Mouse (Mus musculus) hindbrain, embryonic 14.5 days (tissue): ENCODE measurements around the gene Toe1. TPM values are rescaled to one million over a fixed set of nuclear protein-coding genes. Genes with fewer than 3 reads are reported as not detected.

Experiments used
- ATAC-seq: fragments of 200-750 bp; cut with Nextera tagmentation; 2 replicates; pipeline ENCODE4 v1.8.0; 2017; ENCODE audit warnings: moderate number of reproducible peaks, mild to moderate bottlenecking, moderate TSS enrichment, moderate library complexity; ENCODE audit not compliant: low FRiP score
- DNase-seq: peaks from one replicate; pipeline ENCODE4 v3.0.0-alpha.2; 2015; ENCODE audit warnings: low spot score
- H3K27ac ChIP-seq: fragments of 300-500 bp; sonication (generic); 2 replicates; pipeline ENCODE4 v1.5.1; 2014; ENCODE audit warnings: mild to moderate bottlenecking, moderate library complexity
- H3K27me3 ChIP-seq: fragments of 300-500 bp; sonication (generic); 2 replicates; pipeline ENCODE4 v1.6.1; 2014; ENCODE audit warnings: mild to moderate bottlenecking, low read length, mixed read lengths; ENCODE audit not compliant: control insufficient read depth, insufficient read depth
- H3K36me3 ChIP-seq: fragments of 300-500 bp; sonication (generic); replicated peaks from 2 replicates; pipeline ENCODE4 v1.6.1; 2014; ENCODE audit not compliant: control insufficient read depth, insufficient read depth
- H3K4me1 ChIP-seq: fragments of 300-500 bp; sonication (generic); replicated peaks from 2 replicates; pipeline ENCODE4 v1.6.1; 2014; ENCODE audit warnings: antibody characterized with exemption, low read length, mixed read lengths; ENCODE audit not compliant: control insufficient read depth, insufficient read depth
- H3K4me2 ChIP-seq: fragments of 300-500 bp; sonication (generic); replicated peaks from 2 replicates; pipeline ENCODE4 v1.6.1; 2014; ENCODE audit warnings: mild to moderate bottlenecking, moderate library complexity
- H3K4me3 ChIP-seq: fragments of 300-500 bp; sonication (generic); replicated peaks from 2 replicates; pipeline ENCODE4 v1.5.1; 2014; ENCODE audit warnings: mild to moderate bottlenecking, low read length
- H3K9ac ChIP-seq: fragments of 300-500 bp; sonication (generic); 2 replicates; pipeline ENCODE4 v1.6.1; 2014
- H3K9me3 ChIP-seq: fragments of 300-500 bp; sonication (generic); 2 replicates; pipeline ENCODE4 v1.6.1; 2016; ENCODE audit warnings: low read length; ENCODE audit not compliant: control insufficient read depth
- whole genome bisulfite sequencing: fragments of 180-500 bp; shearing (Covaris S2); extraction: QIAGEN DNeasy Blood & Tissue Kit; methylation state at CpG from one replicate; pipeline ENCODE4 v1.1.7; 2014; 5-methylcytosine and 5-hydroxymethylcytosine counted together
- polyA plus RNA-seq: library from polyadenylated mRNA; unstranded; fragments of >200 nt; fragmentation: Nextera tagmentation; extraction: Ambion mirVana; gene quantifications from 2 replicates; pipeline ENCODE4 v1.2.1, GENCODE M21; 2014

The Toe1 gene
- polyA plus RNA-seq, 1 experiment from 2014 or later, result 25.3 TPM

GRCm38 (mm10) chr4:116781366-116781765, 26.1 kb downstream of the Toe1 start:
- DNase-seq, result no peak
- H3K9ac ChIP-seq, result no peak overlapping the region
- no peaks in the 10 kb centered on the region for H3K4me1 ChIP-seq
- H3K4me3 ChIP-seq, result no peak overlapping the region
- no peaks in the 10 kb centered on the region for H3K9me3 ChIP-seq
- no peak for ATAC-seq
- H3K36me3 ChIP-seq, result no peaks in the 10 kb centered on the region
- no peaks in the 10 kb centered on the region for H3K27me3 ChIP-seq
- H3K4me2 ChIP-seq, result no peak overlapping the region
- H3K27ac ChIP-seq, result no peak overlapping the region
- WGBS, result 33% methylated on average over 2 of the region's 2 CpGs

- 85% methylated on average over 2 of the region's 2 CpGs for WGBS
- Histone ChIP-seq H3K36me3 (no peaks in the 10 kb centered on the region), H3K4me2 (no peak overlapping the region), H3K27me3 (no peaks in the 10 kb centered on the region), H3K4me1 (no peaks in the 10 kb centered on the region), H3K4me3 (no peak overlapping the region), H3K9ac (no peak overlapping the region), H3K27ac (no peak overlapping the region), H3K9me3 (no peaks in the 10 kb centered on the region)
- ATAC-seq, result no peak
- no peak for DNase-seq
Measured at GRCm38 (mm10) chr4:116780541-116780940, 26.9 kb downstream of the Toe1 start.

- Histone ChIP-seq H3K27ac (no peak overlapping the region), H3K27me3 (no peaks in the 10 kb centered on the region), H3K9ac (no peak overlapping the region), H3K4me1 (no peaks in the 10 kb centered on the region), H3K4me2 (no peak overlapping the region), H3K36me3 (no peaks in the 10 kb centered on the region), H3K4me3 (no peak overlapping the region), H3K9me3 (no peaks in the 10 kb centered on the region)
- ATAC-seq (no peak), DNase-seq (no peak)
- 91% methylated on average over 3 of the region's 3 CpGs for WGBS
Measured at GRCm38 (mm10) chr4:116777079-116777478, 30.4 kb downstream of the Toe1 start.

GRCm38 (mm10) chr4:116776391-116776790, 31.0 kb downstream of the Toe1 start:
- Histone ChIP-seq H3K9me3 (no peaks in the 10 kb centered on the region), H3K36me3 (no peaks in the 10 kb centered on the region), H3K4me3 (no peak overlapping the region), H3K27me3 (no peaks in the 10 kb centered on the region), H3K9ac (no peak overlapping the region), H3K4me1 (no peaks in the 10 kb centered on the region), H3K4me2 (no peak overlapping the region), H3K27ac (no peak overlapping the region)
- 97% methylated on average over 5 of the region's 5 CpGs for WGBS
- ATAC-seq (no peak), DNase-seq (no peak)

- Histone ChIP-seq H3K4me2 (no peak overlapping the region), H3K9ac (no peak overlapping the region), H3K9me3 (no peaks in the 10 kb centered on the region), H3K27ac (no peak overlapping the region), H3K27me3 (no peaks in the 10 kb centered on the region), H3K4me1 (no peaks in the 10 kb centered on the region), H3K4me3 (no peak overlapping the region), H3K36me3 (no peaks in the 10 kb centered on the region)
- ATAC-seq (no peak), DNase-seq (no peak)
Measured at GRCm38 (mm10) chr4:116769060-116769459, 38.4 kb downstream of the Toe1 start.

GRCm38 (mm10) chr4:116768510-116768909, 38.9 kb downstream of the Toe1 start:
- H3K9ac ChIP-seq, result no peak overlapping the region
- 88% methylated on average over 5 of the region's 5 CpGs for WGBS
- H3K36me3 ChIP-seq, result no peaks in the 10 kb centered on the region
- no peak overlapping the region for H3K4me3 ChIP-seq
- H3K4me2 ChIP-seq, result no peak overlapping the region
- H3K9me3 ChIP-seq, result no peaks in the 10 kb centered on the region
- ATAC-seq, result no peak
- H3K27ac ChIP-seq, result no peak overlapping the region
- H3K27me3 ChIP-seq, result no peaks in the 10 kb centered on the region
- H3K4me1 ChIP-seq, result no peaks in the 10 kb centered on the region
- DNase-seq, result no peak

- H3K4me1 ChIP-seq, result no peaks in the 10 kb centered on the region
- 92% methylated on average over 5 of the region's 5 CpGs for WGBS
- H3K27ac ChIP-seq, result no peak overlapping the region
- no peaks in the 10 kb centered on the region for H3K9me3 ChIP-seq
- H3K36me3 ChIP-seq, result no peaks in the 10 kb centered on the region
- DNase-seq (no peak), ATAC-seq (no peak)
- no peak overlapping the region for H3K4me3 ChIP-seq
- H3K9ac ChIP-seq, result no peak overlapping the region
- H3K4me2 ChIP-seq, result no peak overlapping the region
- no peaks in the 10 kb centered on the region for H3K27me3 ChIP-seq
Measured at GRCm38 (mm10) chr4:116764001-116764400, 43.4 kb downstream of the Toe1 start.

GRCm38 (mm10) chr4:116761914-116762313, 45.5 kb downstream of the Toe1 start:
- H3K9me3 ChIP-seq, result no peaks in the 10 kb centered on the region
- WGBS, result 81% methylated on average over 2 of the region's 2 CpGs
- no peak overlapping the region for H3K27ac ChIP-seq
- no peak overlapping the region for H3K4me3 ChIP-seq
- no peaks in the 10 kb centered on the region for H3K4me1 ChIP-seq
- H3K4me2 ChIP-seq, result no peak overlapping the region
- DNase-seq, result no peak
- no peak for ATAC-seq
- no peak overlapping the region for H3K9ac ChIP-seq
- no peaks in the 10 kb centered on the region for H3K36me3 ChIP-seq
- no peaks in the 10 kb centered on the region for H3K27me3 ChIP-seq

GRCm38 (mm10) chr4:116749750-116750149, 57.7 kb downstream of the Toe1 start:
- Histone ChIP-seq H3K4me3 (no peak overlapping the region), H3K27me3 (no peaks in the 10 kb centered on the region), H3K36me3 (no peaks in the 10 kb centered on the region), H3K9ac (no peak overlapping the region), H3K9me3 (no peaks in the 10 kb centered on the region), H3K4me1 (no peaks in the 10 kb centered on the region), H3K27ac (no peak overlapping the region), H3K4me2 (no peak overlapping the region)
- WGBS, result 88% methylated on average over 2 of the region's 2 CpGs
- DNase-seq (no peak), ATAC-seq (no peak)
